Mouse (Mus musculus) 3T3-L1 (cell line): ENCODE data around the gene Cdc14a.

Experiments
- DNase-seq: peaks from one replicate; pipeline ENCODE4 v3.0.0-alpha.2; 2015; ENCODE audit warnings: low read depth, low spot score

The Cdc14a gene

GRCm38 (mm10) chr3:116329023-116329762 lies 94.6 kb downstream of the Cdc14a start:
- peak; percentile 21 for DNase-seq

DNA sequence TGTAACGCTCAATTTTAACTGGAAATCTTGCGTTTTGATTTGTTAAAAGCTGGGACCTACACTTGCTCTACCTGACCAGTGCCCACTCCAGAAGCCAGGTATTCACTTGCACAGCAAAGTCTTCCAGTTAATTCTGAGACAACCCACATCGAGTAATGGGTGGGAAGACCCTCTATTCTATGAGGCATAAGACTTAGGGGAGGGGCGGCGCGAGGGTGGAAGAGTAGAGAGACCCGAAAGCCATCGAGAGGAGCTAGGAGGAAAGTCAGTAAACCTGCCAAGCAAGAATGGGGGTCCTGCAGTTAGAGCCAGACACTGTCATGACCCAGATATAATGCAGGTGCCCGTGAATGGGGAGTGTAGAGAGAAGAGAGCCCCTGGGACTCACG lies 96.2 kb downstream of the Cdc14a start:
- no peak for DNase-seq

DNA sequence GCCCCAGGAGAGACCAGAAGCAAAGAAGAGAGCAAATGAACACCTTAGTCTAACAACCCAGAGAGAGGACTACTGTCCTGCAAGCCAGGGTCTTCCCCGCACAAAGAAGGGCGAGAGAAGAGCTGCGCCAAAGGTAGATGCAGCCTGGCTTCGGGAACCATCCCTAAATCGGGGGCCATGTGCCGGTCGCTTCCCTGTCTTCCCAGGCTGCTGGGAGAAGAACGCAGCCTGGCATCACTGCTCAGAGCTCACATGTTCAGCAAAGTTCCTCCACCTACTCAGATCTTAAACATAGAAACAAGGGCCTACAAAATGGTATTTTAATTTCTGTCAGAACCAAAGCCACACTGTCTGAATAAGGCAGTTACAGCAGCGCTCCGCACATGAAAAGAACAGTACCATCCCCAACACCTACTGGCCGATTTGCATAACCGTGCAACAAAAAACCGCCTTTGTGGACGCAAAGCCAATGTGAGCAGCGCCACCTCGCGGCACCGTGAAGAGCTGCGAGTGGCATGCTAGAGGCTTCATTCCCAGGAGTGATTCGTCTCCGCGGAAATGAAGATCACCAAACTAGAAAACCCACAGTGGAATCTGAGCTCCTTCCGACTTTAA lies 96.7 kb downstream of the Cdc14a start:
- DNase-seq, result peak; percentile 82

DNA sequence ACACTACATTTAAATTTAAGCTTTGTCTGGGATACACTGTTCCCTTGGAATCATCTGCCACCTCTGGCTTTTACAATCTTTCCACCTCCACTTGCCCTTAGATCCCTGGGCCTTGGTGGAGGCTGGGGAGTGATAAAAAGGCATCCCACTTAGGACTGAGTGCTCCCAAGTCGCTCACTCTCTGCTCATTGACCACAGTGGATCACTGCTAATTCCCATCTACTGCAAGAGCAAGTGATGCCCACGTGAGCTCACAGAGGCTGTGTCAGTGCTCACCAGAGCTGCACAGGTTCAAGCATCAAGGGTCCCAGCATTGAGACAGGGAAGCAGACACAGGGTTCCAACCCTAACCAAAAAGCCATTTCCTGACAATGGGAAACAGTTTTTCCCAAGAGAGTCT lies 98.3 kb downstream of the Cdc14a start:
- DNase-seq, result no peak

GRCm38 (mm10) chr3:116319696-116320095 lies 104.1 kb downstream of the Cdc14a start:
- DNase-seq, result no peak

GRCm38 (mm10) chr3:116311838-116312237 lies 112.0 kb downstream of the Cdc14a start:
- no peak for DNase-seq

DNA sequence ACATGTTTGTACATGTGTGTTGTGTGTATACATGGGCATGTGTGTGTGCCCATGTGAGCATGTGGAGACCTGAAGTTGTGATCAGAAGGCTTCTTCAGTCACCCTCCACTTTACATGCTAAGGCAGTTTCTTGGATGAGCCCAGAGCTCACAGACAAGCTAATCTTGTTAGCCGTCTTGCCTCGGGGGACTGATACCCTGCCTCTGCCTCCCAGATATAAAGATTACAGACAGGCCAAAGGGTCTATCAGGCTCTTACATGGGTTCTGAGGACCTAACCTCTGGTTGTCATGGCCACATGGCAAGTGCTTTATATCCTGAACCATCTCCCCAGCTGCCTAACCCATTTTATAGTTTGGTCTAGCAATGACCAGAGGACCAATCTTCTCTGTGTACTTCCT lies 112.7 kb downstream of the Cdc14a start:
- no peak for DNase-seq

DNA sequence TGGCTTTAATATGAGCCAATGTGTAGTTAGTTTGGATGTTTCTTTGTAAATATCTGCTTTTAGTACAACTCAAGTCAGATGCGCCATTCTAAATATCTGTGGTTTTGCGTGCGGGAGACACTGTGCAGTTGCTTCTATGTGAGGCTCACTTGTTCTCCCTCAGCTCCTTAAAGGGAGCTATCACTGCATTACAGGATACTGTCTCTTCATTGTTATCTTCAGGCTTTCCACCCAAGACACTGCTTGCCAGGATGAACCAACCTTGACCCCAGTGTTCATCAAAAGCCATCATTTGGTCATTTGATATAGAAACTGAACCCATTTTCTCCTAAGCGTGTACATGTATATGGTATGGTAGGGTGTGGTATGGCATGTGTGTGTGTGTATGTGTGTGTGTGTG lies 113.2 kb downstream of the Cdc14a start:
- no peak for DNase-seq

GRCm38 (mm10) chr3:116310033-116310432 lies 113.8 kb downstream of the Cdc14a start:
- DNase-seq, result no peak

GRCm38 (mm10) chr3:116304800-116305753 lies 118.8 kb downstream of the Cdc14a start:
- peak; percentile 18 for DNase-seq

- no peak for DNase-seq
Observed at GRCm38 (mm10) chr3:116302581-116302980, 121.3 kb downstream of the Cdc14a start.

DNA sequence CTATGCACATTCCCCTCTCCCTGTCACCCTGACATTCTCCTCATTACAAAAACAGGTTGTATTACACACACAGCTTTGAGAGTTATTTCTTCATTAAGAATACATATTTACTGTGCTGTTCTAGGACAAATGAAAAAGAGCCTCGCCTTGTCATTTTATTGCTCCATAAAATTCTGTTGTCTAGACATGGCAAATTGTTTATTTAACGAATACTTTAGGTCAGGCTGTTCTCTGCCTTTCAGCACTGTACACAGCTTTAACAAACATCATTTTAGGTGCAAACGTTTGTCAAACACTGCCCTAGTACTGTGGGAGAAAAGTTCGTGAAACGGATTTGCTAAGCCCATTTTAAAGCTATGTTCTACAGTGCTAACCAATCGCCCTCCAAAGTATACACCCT lies 122.1 kb downstream of the Cdc14a start:
- DNase-seq, result no peak

GRCm38 (mm10) chr3:116298727-116299126 lies 125.1 kb downstream of the Cdc14a start:
- DNase-seq, result peak; percentile 53

- DNase-seq, result no peak
Observed at GRCm38 (mm10) chr3:116298003-116298402, 125.8 kb downstream of the Cdc14a start.

- DNase-seq, result no peak
Observed at GRCm38 (mm10) chr3:116297170-116297569, 126.7 kb downstream of the Cdc14a start.

- DNase-seq, result no peak
Observed at GRCm38 (mm10) chr3:116290041-116290815, 133.6 kb downstream of the Cdc14a start.

DNA sequence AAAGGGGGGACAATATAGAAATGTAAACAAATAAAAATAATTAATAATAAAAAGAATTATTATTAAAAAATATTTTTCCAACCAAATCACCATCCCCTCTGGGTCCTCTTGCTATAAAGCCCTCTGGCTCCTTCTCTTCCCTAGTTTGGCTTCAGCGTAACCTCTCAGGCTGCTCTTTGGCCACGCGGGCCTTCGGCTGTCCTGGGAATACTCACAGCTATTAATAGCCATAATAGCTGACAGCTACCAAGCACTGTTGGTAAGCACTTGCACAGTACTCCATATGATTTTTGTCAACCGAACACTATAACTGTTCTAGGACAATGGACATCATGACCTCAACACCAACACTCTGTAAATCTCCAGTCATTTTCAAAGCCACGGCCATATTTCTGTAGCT lies 135.0 kb downstream of the Cdc14a start:
- DNase-seq, result no peak

DNA sequence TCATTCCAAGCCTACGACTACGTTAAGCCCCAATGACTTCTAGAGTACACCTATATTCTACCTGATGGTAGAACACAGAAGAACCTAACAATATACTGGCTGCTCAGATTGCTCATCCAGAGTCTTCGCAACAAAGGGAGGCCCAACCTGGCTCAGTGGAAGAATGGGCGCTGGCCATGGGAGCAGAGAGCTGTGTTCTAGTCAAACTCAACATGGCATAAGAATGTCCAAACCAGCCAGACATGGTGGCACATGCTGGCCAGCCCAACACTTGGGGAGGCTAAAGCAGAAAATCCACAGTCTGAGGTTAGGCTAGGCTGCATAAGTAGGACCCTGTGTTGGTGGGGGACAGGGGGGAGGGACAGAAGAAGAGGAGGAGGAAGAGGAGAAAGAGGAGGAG lies 139.1 kb downstream of the Cdc14a start:
- DNase-seq, result no peak

GRCm38 (mm10) chr3:116283996-116284395 lies 139.8 kb downstream of the Cdc14a start:
- DNase-seq, result no peak

DNA sequence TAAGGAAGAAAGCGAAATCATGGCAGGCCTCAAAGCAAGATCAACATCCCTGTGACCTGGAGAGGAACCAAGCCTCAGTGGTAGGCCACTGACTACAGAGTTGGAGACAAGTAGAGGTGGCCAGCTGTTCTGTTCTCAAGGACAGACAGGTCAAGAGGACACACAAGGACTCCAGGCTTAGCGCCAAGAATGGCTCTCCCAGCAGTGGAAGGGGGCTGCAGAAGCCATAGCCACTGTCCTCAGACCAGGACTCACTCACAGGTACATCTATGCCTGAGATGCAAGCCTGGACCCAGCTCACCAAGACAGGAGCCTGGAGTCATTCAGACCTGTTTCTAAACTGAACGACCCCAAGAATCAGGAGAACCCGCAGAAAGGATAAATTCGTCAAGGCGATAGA lies 142.2 kb downstream of the Cdc14a start:
- DNase-seq, result no peak

DNA sequence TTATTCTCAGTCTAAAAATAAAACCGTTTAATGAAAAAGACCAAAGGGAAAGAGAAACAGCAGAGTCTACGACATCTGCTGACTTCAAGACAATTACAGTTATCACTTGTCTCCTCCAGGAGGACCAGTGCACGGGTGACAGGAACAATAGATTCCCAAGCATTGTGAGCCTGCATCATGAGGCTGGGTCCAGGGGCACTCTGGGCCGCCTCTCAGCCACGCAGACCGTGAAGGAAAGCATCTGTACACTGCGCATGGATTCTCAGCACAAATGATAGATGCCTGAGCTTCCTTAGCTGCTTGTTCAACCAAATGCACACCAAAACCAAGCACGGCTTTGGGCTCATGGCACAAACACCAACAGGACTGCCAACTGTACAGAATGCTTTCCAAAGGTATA lies 146.7 kb downstream of the Cdc14a start:
- no peak for DNase-seq

DNA sequence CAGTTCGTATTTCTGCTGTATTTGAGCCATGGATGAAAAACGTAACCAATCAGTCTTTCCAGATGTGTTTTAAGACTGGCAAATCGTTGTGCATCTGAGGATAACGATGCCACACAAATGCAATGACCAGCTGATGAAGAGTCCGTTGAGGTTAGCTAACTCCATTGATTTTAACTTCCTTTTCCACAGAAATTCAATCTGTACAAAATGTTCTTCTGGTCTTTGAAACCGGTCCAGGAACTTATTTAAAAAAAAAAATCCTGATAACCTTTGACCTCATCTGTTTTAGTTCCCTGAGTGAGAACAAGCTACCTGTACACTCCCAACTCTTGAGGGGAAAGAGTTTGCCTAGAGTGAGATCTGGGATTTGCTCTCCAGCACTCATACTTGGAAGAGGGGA lies 152.2 kb downstream of the Cdc14a start:
- DNase-seq, result no peak
